Mouse (Mus musculus): ENCODE data around the gene Slc2a9.

The Slc2a9 gene

GRCm38 (mm10) chr5:38502992-38503391 is at the start of gene Slc2a9:
TSS of gene Slc2a9 (minus strand) at chr5:38503143.
- in situ Hi-C loops (cut with MboI, MseI) = no loop called here

DNA sequence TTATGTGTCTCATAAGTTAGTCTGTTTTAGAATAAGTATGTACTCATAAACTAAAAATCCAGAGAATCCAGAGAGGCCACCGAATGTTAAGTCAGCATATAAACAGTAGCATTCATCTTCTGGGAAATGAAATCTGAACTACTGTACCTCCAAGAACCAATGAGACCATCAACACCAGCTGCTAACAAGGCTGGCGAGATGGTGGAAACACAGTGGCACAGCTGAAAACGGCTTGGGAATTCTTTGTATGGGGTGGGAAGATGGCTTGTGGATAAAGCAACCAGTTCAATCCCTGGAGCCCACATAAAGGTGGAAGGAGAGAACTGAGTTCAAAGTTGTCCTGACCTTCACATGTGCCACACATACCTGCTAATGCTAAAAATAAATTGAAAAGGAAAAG is 49.7 kb upstream of the Slc2a9 start:
- in situ Hi-C loops (cut with MboI, MseI) = no loop called here

- in situ Hi-C loops (cut with MboI, MseI) = no loop called here
Measured at GRCm38 (mm10) chr5:38550221-38550768, 47.4 kb upstream of the Slc2a9 start.

GRCm38 (mm10) chr5:38549461-38549909 is 46.5 kb upstream of the Slc2a9 start:
- in situ Hi-C loops (cut with MboI, MseI) = no loop called here

GRCm38 (mm10) chr5:38547375-38547774 is 44.4 kb upstream of the Slc2a9 start:
- in situ Hi-C loops (cut with MboI, MseI) = no loop called here

- in situ Hi-C loops (cut with MboI, MseI) = no loop called here
Measured at GRCm38 (mm10) chr5:38544423-38545415, 41.8 kb upstream of the Slc2a9 start.

GRCm38 (mm10) chr5:38543496-38544217 is 40.7 kb upstream of the Slc2a9 start:
- in situ Hi-C loops (cut with MboI, MseI) = no loop called here

DNA sequence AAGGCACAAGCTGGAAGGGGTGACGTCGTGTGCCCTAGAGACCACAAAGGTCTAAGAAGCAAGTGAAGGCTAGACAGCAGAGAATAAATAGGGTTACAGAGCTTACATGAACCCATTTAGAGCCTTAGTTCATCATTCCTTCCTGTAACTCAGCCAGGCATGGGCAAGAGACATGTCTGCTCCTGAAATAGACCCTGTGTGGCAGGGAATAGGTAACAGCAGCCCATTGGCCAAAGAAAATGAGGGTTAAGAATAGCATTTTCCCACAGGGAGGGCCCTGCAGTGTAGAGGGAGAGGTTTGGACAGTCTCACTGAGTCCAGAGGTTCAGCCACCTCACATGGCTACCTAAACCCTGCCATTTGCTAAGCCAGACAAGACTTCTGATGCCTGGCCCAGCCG is 38.8 kb upstream of the Slc2a9 start:
- in situ Hi-C loops (cut with MboI, MseI) = no loop called here

DNA sequence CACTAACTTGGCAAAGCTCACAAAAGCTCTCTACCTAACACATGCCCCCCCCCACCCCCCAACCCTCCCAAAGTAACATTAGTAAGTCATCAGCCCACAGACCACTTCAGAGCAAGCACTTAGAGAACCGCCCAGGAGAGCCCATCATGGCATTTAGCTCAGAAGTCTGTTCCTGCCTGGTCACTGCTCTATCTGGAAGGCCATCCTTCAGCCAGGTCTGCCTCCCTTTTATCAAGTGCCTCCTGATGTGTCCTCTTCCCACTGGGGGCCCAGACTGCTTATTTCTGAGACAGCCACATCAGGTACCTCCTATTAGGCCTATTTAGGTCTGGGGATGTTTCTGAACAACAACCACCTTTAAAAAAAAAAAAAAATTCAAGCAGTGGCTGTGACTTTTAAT is 38.0 kb upstream of the Slc2a9 start:
- in situ Hi-C loops (cut with MboI, MseI) = no loop called here

GRCm38 (mm10) chr5:38538508-38538907 is 35.6 kb upstream of the Slc2a9 start:
- in situ Hi-C loops (cut with MboI, MseI) = no loop called here

DNA sequence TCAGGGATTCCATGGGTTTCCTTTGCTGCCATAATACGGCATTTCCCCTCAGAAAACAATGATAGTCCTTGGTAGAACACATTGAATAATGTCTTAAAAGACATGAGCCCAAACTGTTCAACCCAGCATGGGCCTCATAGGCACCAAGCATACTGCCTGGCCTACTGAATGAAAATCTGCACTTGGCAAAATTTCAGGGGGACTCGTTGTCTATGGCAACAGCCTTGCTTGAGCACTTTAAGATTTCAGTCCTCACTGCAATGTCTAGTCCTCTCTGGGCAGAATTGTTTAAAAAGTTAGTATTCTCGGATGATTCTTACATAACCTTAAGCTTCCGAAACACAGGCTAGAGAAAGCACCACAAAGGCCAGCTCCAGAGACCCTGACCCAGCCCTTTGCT is 34.9 kb upstream of the Slc2a9 start:
- in situ Hi-C loops (cut with MboI, MseI) = no loop called here

DNA sequence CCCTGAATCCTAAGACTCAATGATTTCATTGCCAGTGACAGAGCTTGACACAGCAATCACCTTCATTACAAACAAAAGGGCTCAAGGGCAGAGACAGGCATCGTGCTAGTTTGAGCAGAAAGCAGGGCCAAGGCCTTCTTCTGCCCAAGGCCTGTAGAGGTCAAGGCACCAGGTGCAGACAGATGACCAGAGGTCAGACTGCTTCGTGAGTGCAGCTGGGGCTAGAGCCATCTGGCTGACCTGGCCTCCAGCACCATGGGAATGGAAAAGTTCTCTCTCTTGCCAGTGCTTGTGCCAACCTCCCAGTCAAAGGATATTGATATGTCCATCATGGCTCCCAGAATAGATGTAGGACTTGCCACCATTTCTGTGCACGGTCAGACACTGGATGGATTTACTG is 33.9 kb upstream of the Slc2a9 start:
- in situ Hi-C loops (cut with MboI, MseI) = no loop called here

DNA sequence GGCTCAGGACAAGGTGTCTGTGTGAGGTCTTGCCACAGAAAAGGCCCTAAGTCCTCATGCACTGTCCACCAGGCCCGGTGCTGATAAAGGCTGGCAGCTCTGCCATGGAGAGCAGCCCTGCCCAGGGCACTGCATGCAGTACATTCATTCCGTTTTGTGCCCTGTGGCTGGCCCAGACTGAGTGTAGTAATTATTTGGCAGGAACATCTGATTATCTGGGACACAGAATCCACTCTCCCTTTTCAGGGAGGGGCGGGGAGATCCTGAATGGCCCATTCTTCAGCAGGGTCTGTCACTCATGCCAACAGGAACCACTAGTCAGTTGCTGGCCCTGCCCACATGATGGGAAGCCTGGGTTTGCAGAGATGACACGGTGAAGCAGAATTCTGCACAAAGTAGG is 29.1 kb upstream of the Slc2a9 start:
- in situ Hi-C loops (cut with MboI, MseI) = no loop called here

DNA sequence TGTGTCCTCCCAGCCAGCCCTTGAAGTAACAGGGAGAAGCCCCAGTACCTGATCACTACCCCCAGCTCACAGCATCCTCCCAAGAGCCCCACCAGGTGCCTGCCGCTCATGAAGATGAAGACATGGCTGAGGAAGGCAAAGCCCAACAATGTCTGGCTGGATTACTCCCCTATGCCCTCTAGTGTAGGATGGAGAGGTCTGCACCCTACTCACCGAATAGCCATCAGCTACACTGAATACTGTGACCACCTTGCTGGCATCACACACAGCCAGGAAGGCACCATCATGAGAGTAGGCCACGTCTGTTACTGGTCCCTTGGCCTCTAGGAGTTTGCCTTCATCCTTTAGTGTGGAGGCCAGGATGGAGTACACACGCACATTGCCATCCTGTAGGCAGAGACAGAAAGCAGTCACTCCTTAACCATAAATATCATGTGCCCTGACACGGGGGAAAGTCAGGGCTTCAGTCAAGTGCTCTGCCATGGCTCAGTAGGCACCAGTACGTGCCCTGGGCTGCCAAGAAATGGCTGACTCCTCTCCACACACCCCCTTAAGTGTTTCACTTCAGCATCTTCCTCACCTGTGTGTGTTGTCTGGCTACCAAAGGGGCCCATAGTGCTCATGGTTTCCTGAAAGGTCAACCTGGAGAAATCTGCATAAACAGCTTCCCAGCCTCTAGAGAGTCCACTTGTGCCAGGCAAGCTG is 26.9 kb upstream of the Slc2a9 start:
- in situ Hi-C loops (cut with MboI, MseI) = no loop called here

GRCm38 (mm10) chr5:38522977-38523376 is 20.0 kb upstream of the Slc2a9 start:
- in situ Hi-C loops (cut with MboI, MseI) = no loop called here

- in situ Hi-C loops (cut with MboI, MseI) = no loop called here
Measured at GRCm38 (mm10) chr5:38520838-38521237, 17.9 kb upstream of the Slc2a9 start.

DNA sequence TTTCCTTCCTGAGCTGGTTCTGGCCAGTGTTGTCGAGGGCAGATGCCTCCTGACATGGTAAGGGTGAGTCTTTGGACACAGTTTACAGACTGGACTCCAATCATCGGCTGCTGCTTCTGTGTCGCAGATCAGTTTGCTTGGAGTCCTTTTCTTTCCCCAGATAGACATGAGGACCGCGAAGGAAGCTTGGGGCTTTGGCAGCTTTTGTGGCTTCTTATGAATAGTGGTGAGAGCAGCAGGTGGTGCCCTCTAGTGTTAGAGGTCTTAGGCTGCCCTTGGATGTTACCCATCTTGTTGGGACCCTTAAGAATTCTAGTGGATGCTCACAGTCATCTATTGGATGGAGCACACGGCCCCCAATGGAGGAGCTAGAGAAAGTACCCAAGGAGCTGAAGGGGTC is 13.3 kb upstream of the Slc2a9 start:
- in situ Hi-C loops (cut with MboI, MseI) = no loop called here

DNA sequence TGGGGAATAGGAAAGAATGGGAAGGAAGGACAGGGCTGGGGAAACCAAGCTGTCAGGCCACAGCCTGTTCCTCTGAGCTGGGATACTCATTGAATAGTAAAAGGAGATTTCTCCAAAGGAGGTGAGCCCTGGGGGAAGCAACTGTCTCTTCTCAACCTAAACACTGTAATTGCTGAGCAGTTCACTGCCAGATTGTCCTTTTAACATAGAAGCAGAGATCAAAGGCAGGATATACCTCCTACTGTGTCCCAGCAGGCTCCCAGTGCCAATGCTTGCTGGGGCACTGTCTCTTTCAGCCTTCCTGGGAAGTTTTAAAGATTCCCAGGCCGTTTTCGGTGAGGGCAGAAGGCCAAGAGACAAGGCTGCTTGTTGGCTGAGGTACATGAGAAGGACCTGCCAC is 10.0 kb upstream of the Slc2a9 start:
- in situ Hi-C loops (cut with MboI, MseI) = loop anchor here in 1 of 2 experiments (5.0 kb wide), 1 partner anchor 196 kb away; the partner anchor contains the start of gene Drd5

- in situ Hi-C loops (cut with MboI, MseI) = no loop called here
Measured at GRCm38 (mm10) chr5:38509568-38509967, 6.6 kb upstream of the Slc2a9 start.

GRCm38 (mm10) chr5:38505435-38505765 is 2.5 kb upstream of the Slc2a9 start:
- in situ Hi-C loops (cut with MboI, MseI) = no loop called here

- in situ Hi-C loops (cut with MboI, MseI) = no loop called here
Measured at GRCm38 (mm10) chr5:38504747-38505434, 1.9 kb upstream of the Slc2a9 start.
